Mouse (Mus musculus): ENCODE data around the gene Tut7.
"Not testable (repeated sequence)": the region's sequence is repeated elsewhere in the genome, so short reads cannot be mapped to it uniquely, and the experiment has no call there.

The Tut7 gene

GRCm38 (mm10) chr13:59822507-59823462, at the start of gene Tut7:
Gene Tut7, minus strand, starts transcription at chr13:59823147.
- DNase-seq (ENCODE audit: extremely low read depth, insufficient read length, low spot score), result peak; percentile 95

- DNase-seq (ENCODE audit: extremely low read depth, insufficient read length, low spot score), result no peak
These were observed 49.5 kb upstream of the Tut7 start for GRCm38 (mm10) chr13:59872446-59872845.

DNA sequence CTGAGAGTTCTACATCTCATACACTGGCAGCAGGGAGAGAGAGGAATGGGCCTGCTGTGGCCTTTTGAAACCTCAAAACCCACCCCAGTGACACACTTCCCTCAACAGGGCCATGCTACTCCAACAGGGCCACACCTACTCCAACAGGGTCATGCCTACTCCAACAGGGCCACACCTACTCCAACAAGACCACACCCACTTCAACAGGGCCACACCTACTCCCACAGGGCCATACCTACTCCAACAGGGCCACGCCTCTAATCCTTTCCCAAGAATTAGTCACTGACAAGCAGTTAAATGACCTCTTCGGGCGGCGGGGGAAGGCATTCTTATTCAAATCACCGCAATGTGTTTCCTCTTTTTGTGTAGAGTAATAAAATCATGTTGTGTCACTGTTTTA, 47.1 kb upstream of the Tut7 start:
- DNase-seq (ENCODE audit: extremely low read depth, insufficient read length, low spot score), result peak; percentile 29

DNA sequence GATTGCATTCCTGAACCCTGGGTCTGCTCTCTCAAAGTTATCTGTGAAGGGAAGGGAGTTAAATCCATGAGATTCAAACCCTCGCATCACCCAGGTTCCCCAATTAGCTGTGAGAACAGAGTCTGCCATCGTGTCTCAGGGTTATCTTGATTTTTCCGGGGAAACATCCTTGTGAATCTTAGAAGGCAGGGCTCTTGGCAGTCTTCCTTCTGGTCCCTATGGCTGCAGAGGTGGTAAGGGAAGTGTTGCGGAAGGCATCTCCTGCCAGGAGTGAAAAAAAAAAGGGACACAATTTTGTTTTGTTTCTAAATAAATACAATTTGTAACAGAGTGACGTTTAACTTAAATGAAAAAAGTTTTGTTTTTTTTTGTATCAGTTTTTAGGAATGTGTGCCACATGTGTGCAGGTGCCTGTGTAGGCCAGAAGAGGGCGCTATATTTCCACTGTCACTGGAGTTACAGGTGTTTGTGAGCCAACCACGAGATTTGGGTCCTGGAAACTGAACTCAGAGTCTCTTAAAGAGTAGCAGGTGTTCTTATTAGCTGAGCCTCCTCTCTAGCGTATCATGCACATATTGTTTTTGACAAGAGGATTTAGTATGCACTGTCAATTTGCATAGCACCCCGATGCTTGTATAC, 45.2 kb upstream of the Tut7 start:
- DNase-seq (ENCODE audit: extremely low read depth, insufficient read length, low spot score), result no peak

DNA sequence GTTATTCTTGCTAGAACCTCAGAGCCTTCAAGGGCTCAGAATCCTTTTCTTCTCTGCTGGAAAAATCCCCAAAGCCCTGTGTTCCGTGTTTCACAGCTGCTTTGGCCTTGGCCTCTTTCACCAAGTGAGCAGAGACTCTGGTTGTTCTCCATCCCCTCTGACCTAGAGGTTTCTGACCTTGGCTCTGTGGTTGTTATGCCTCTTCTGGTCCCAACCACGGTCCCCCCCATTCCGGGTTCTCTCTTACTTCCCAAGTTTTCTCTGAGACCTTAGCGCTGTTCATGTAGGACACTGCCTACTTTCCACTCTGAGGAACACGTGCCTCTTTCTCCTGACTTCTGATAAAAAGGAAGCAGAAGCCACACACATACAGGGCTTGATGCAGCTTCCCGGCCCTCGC, 44.2 kb upstream of the Tut7 start:
- no peak for DNase-seq (ENCODE audit: extremely low read depth, insufficient read length, low spot score)

GRCm38 (mm10) chr13:59859515-59859914, 36.6 kb upstream of the Tut7 start:
- DNase-seq (ENCODE audit: extremely low read depth, insufficient read length, low spot score), result no peak

DNA sequence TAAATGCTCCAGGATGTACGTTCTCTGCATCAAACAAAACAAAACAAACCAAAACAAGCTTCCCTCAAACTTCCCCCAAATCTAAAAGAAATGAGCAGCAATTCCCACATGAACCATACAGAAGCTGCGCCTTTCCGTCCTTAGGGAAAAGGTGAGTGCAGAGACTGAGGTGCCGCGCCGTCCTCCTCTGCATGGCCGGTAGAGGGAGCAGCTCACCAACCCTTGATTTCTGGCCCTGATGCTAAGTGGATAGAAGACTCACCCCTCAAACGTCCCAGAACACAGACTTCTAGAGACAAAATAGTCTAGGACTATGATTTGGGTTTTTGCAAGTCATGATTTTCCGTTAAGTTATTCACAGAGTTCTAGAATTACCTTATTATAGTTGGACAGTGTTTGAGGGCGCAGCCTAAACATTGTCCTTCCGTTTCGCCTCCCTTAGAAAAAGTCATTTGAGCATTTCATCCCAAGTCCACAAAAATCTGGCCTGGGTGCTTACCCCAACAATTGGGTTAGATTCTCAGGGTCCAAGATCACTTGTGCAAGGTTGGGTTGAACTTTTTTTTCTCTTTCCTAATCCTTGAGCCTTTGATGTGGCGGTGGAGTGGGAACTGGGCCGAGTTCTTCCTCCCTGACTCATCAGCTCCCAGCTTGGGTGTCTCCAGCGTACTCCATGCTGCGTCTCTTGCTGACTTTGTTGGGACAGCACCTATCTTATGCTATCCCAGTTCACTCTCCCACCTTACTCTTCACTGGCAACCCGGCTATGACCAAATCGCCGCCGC, 33.5 kb upstream of the Tut7 start:
- DNase-seq (ENCODE audit: extremely low read depth, insufficient read length, low spot score), result peak; percentile 65

DNA sequence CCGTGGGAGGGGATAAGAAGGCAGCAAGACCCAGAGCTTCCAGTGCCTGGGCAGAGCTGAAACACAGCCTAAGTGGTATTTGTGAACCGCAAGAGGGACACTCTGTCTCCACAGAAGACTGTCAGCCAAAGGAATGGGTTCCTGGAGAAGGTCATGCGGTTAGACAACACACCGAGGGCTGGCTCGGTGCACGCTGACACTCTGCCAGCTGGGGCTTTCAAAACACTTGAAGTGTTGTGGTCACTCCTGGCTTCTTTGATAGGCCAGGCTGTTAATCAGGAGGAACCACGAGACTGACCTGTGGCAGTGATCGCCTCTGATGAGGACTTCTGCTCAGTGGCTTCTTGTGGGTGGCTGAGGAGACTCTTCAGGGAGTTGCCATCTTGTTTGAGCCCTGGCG, 30.5 kb upstream of the Tut7 start:
- no peak for DNase-seq (ENCODE audit: extremely low read depth, insufficient read length, low spot score)

DNA sequence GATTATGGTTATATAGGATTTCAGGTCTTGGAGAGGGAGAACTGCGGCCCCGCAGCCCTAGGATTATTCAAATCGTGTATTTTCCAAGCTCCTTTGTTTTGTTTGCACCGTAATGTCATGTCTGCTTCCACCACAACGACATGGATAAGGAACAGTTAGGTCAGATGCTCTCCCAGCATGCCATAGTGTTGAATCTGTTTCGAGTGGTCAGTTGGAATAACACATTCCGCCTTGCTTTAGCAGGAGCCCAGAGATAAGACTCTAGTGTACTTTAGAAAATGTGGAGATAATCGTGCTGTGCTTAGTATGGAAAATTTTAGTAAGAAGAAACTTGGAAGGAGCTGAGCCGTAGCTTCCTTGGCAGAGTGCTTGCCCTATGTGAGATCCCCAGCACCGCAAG, 27.4 kb upstream of the Tut7 start:
- no peak for DNase-seq (ENCODE audit: extremely low read depth, insufficient read length, low spot score)

DNA sequence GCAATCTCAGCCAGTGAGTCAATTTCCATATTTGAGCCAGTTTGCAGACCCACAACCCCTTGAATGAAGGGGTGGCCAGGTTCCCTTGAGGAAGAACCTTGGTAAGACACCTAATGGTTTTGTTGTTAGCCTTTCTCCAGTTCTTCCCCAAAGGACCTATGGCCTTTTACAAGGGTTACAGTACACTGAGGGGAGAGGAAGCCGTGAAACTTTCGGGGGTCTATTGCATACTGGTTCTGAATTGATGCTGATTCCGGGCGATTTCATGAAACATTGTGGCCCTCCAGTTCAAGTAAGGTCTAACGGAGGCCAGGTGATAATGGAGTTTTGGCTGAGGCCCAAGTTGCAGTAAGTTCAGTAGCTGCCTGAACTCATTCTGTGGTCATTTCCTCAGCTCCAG, 21.7 kb upstream of the Tut7 start:
- DNase-seq (ENCODE audit: extremely low read depth, insufficient read length, low spot score), result no peak

GRCm38 (mm10) chr13:59843976-59844375, 21.0 kb upstream of the Tut7 start:
- DNase-seq (ENCODE audit: extremely low read depth, insufficient read length, low spot score), result no peak

GRCm38 (mm10) chr13:59842226-59843210, 19.6 kb upstream of the Tut7 start:
- peak; percentile 46 for DNase-seq (ENCODE audit: extremely low read depth, insufficient read length, low spot score)

- DNase-seq (ENCODE audit: extremely low read depth, insufficient read length, low spot score), result not testable (repeated sequence)
These were observed 18.8 kb upstream of the Tut7 start for GRCm38 (mm10) chr13:59841761-59842160.

GRCm38 (mm10) chr13:59840429-59841169, 17.7 kb upstream of the Tut7 start:
- DNase-seq (ENCODE audit: extremely low read depth, insufficient read length, low spot score), result peak; percentile 48

DNA sequence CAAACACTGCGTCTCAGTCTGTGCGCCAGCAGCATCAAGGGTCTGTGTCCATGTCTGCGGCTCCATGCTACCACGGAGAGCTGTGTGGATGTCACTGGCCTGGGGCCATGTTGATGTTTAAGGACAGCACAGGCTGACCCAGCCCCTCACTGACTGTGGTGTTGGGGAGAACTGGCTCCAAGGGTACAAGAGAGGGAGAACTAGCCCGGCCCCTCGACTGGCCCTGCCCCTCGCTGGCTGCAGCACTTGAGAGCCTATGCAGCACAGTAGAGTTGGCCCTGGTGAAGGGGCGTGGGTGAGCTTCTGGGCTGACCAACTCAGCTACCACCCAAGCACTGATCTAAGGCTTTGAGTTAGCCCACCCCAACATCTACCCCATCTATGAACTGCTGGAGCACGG, 16.4 kb upstream of the Tut7 start:
- DNase-seq (ENCODE audit: extremely low read depth, insufficient read length, low spot score), result no peak

- DNase-seq (ENCODE audit: extremely low read depth, insufficient read length, low spot score), result no peak
These were observed 15.5 kb upstream of the Tut7 start for GRCm38 (mm10) chr13:59838464-59838863.

- DNase-seq (ENCODE audit: extremely low read depth, insufficient read length, low spot score), result no peak
These were observed 13.9 kb upstream of the Tut7 start for GRCm38 (mm10) chr13:59836811-59837210.

GRCm38 (mm10) chr13:59836101-59836798, 13.3 kb upstream of the Tut7 start:
- DNase-seq (ENCODE audit: extremely low read depth, insufficient read length, low spot score), result no peak
